Mouse (Mus musculus) olfactory bulb, adult 2 months (tissue): ENCODE data around the gene Gpn2.

ENCODE experiments used
- CTCF ChIP-seq: fragments of 200-500 bp; IDR thresholded peaks from 2 replicates; pipeline ENCODE4 v1.5.1; 2012; ENCODE audit warnings: low read depth, mild to moderate bottlenecking, low read length, moderate library complexity; ENCODE audit not compliant: insufficient read depth
- POLR2A ChIP-seq: fragments of 200-500 bp; IDR thresholded peaks from 2 replicates; pipeline ENCODE4 v1.6.1; 2012; ENCODE audit warnings: mild to moderate bottlenecking, low read depth, low read length, moderate library complexity; ENCODE audit not compliant: insufficient read depth

- TF ChIP-seq CTCF (no peak), POLR2A (no peak)
Measured at GRCm38 (mm10) chr4:133595538-133595937, 11.4 kb downstream of the Gpn2 start.
